In genomic region chr2:150768678-150769077, GRCm38 (mm10) we compare ENCODE assay signal across 19 mouse cellular contexts. TPM values are rescaled to one million over a fixed set of nuclear protein-coding genes. Genes with fewer than 3 reads are reported as not detected.
DNase-seq lines count a peak whose midpoint lies in the region; ATAC-seq and TF ChIP-seq lines count a peak whose summit lies in the region.
"Had no signal": no experiment of that assay in that cellular context is flagged by ENCODE, and none has a peak within 500 bp of the region (broad histone marks: within the 10 kb centered on the region; RNA-seq: fewer than 3 reads in every experiment).

No protein-coding gene starts in this region.

- no peak for DNase-seq in heart, adult 11 months
- DNase-seq in lung, postnatal 10 days, result no peak
- DNase-seq in liver, postnatal 0 days, result no peak
- no peak for DNase-seq in stomach, postnatal 0 days (ENCODE audit: low spot score)
- DNase-seq in left cerebral cortex, adult 18-20 months (ENCODE audit: low spot score in 2 of 2), result no peak
- DNase-seq: adrenal gland, adult 2 months; cerebellum, adult 8-10 months; gastrocnemius, postnatal 10 days; kidney, adult 11 months; left cerebral cortex, postnatal 4 days; lung, postnatal 4 days; thymus, adult 18-20 months; thymus, postnatal 4 days had no signal

- H3K4me3 ChIP-seq in heart, embryonic 15.5 days, result no peak overlapping the region
- H3K4me3 ChIP-seq in lung, embryonic 16.5 days (ENCODE audit: low read length), result no peak overlapping the region
- H3K4me3 ChIP-seq in liver, postnatal 0 days (ENCODE audit: low read depth, low read length), result no peak overlapping the region
- no peak overlapping the region for H3K4me3 ChIP-seq in stomach, postnatal 0 days (ENCODE audit: low read depth, low read length)
- H3K4me3 ChIP-seq: forebrain, embryonic 12.5 days; midbrain, embryonic 12.5 days had no signal

- peaks cover 78% of the 10 kb centered on the region for H3K4me1 ChIP-seq in heart, embryonic 15.5 days (replicated peaks)
- peaks cover 34% of the 10 kb centered on the region for H3K4me1 ChIP-seq in lung, embryonic 16.5 days (replicated peaks; ENCODE audit: control insufficient read depth, insufficient read depth, low read length)
- peaks cover 9% of the 10 kb centered on the region; the same call in 1 of the 2 replicates for H3K4me1 ChIP-seq in liver, postnatal 0 days (ENCODE audit: insufficient read depth)
- H3K4me1 ChIP-seq in stomach, postnatal 0 days (replicated peaks; ENCODE audit: control insufficient read depth, insufficient read depth), result peaks cover 18% of the 10 kb centered on the region

- WGBS in heart, embryonic 15.5 days, result 42% methylated on average over 1 of the region's 1 CpGs
- 96% methylated on average over 1 of the region's 1 CpGs for WGBS in lung, embryonic 16.5 days
- 44% methylated on average over 1 of the region's 1 CpGs for WGBS in liver, postnatal 0 days (ENCODE audit: insufficient replicate concordance)
- 50% methylated on average over 1 of the region's 1 CpGs for WGBS in stomach, postnatal 0 days

- H3K9me3 ChIP-seq in heart, embryonic 15.5 days (replicated peaks), result no peaks in the 10 kb centered on the region
- no peaks in the 10 kb centered on the region for H3K9me3 ChIP-seq in lung, embryonic 16.5 days (ENCODE audit: control insufficient read depth, low read length)
- H3K9me3 ChIP-seq in liver, postnatal 0 days (ENCODE audit: low read length), result no peaks in the 10 kb centered on the region
- H3K9me3 ChIP-seq in stomach, postnatal 0 days (ENCODE audit: control insufficient read depth, low read length), result no peaks in the 10 kb centered on the region
- H3K9me3 ChIP-seq: forebrain, embryonic 12.5 days; midbrain, embryonic 12.5 days had no signal

- H3K27ac ChIP-seq in heart, embryonic 15.5 days, result peak overlapping the region; percentile 95
- peak overlapping the region; percentile 97 for H3K27ac ChIP-seq in lung, embryonic 16.5 days (ENCODE audit: low read length)
- H3K27ac ChIP-seq in liver, postnatal 0 days (ENCODE audit: low read depth), result no peak overlapping the region
- H3K27ac ChIP-seq in stomach, postnatal 0 days (replicated peaks), result peak overlapping the region; percentile 45
- H3K27ac ChIP-seq: forebrain, embryonic 12.5 days; kidney, postnatal 0 days; midbrain, embryonic 12.5 days had no signal

- no peak for TF ChIP-seq EP300 in liver, postnatal 0 days (IDR thresholded peaks at IDR 0.05; ENCODE audit: low read depth)
- TF ChIP-seq EP300 in stomach, postnatal 0 days (optimal IDR thresholded peaks at IDR 0.05), result no peak

- H3K9ac ChIP-seq in heart, embryonic 15.5 days, result no peak overlapping the region
- no peak overlapping the region for H3K9ac ChIP-seq in lung, embryonic 16.5 days (ENCODE audit: low read length)
- no peak overlapping the region for H3K9ac ChIP-seq in liver, postnatal 0 days (replicated peaks)
- H3K9ac ChIP-seq in stomach, postnatal 0 days (ENCODE audit: low read length), result no peak overlapping the region
- H3K9ac ChIP-seq: forebrain, embryonic 12.5 days; midbrain, embryonic 12.5 days had no signal

- H3K27me3 ChIP-seq in heart, embryonic 15.5 days, result no peaks in the 10 kb centered on the region
- H3K27me3 ChIP-seq in lung, embryonic 16.5 days (ENCODE audit: control insufficient read depth, insufficient read depth, low read depth, low read length), result no peaks in the 10 kb centered on the region
- no peaks in the 10 kb centered on the region for H3K27me3 ChIP-seq in liver, postnatal 0 days (ENCODE audit: insufficient read depth, low read length)
- no peaks in the 10 kb centered on the region for H3K27me3 ChIP-seq in stomach, postnatal 0 days (ENCODE audit: control insufficient read depth, insufficient read depth, low read length)
- H3K27me3 ChIP-seq: forebrain, embryonic 12.5 days; midbrain, embryonic 12.5 days had no signal

- no peaks in the 10 kb centered on the region for H3K36me3 ChIP-seq in heart, embryonic 15.5 days
- H3K36me3 ChIP-seq in lung, embryonic 16.5 days (ENCODE audit: control insufficient read depth, insufficient read depth, low read length), result no peaks in the 10 kb centered on the region
- H3K36me3 ChIP-seq in liver, postnatal 0 days (replicated peaks; ENCODE audit: insufficient read depth, low read length), result no peaks in the 10 kb centered on the region
- no peaks in the 10 kb centered on the region for H3K36me3 ChIP-seq in stomach, postnatal 0 days (ENCODE audit: control insufficient read depth, insufficient read depth, low read length)

- no peak for ATAC-seq in heart, embryonic 15.5 days (replicated peaks; ENCODE audit: insufficient number of reproducible peaks, insufficient read depth, low FRiP score, low read depth)
- ATAC-seq in lung, embryonic 16.5 days (ENCODE audit: low read depth), result no peak
- ATAC-seq in liver, postnatal 0 days, result 0 out of 2 replicates have a peak, but pooled peaks have one; percentile 14
- ATAC-seq in stomach, postnatal 0 days (ENCODE audit: low FRiP score, low TSS enrichment), result no peak
- ATAC-seq: hindbrain, embryonic 16.5 days had no signal

- no peak overlapping the region for H3K4me2 ChIP-seq in heart, embryonic 15.5 days
- no peak overlapping the region for H3K4me2 ChIP-seq in lung, embryonic 16.5 days (ENCODE audit: low read depth, low read length)
- no peak overlapping the region for H3K4me2 ChIP-seq in liver, postnatal 0 days (ENCODE audit: low read depth, low read length)
- no peak overlapping the region for H3K4me2 ChIP-seq in stomach, postnatal 0 days (replicated peaks; ENCODE audit: low read depth)
- H3K4me2 ChIP-seq: forebrain, embryonic 12.5 days; midbrain, embryonic 12.5 days had no signal

- TF ChIP-seq CTCF in liver, postnatal 0 days (IDR thresholded peaks at IDR 0.05; ENCODE audit: low read depth), result no peak
- TF ChIP-seq CTCF in stomach, postnatal 0 days (IDR thresholded peaks at IDR 0.05; ENCODE audit: low read depth), result no peak

RNA-seq across cellular contexts. Expression of gene Pygb, which starts 17.9 kb away (rescaled TPM):
- polyA plus RNA-seq in heart, embryonic 15.5 days (2015; fragmentation: Nextera tagmentation; extraction: Ambion mirVana), result 212 and 233 TPM in 2 replicates
- polyA plus RNA-seq in lung, embryonic 16.5 days (2015; fragmentation: Nextera tagmentation; extraction: Ambion mirVana), result 92.4 and 94.3 TPM in 2 replicates
- 13.6 and 15.3 TPM in 2 replicates for polyA plus RNA-seq in liver, postnatal 0 days (2015; fragmentation: Nextera tagmentation; extraction: Ambion mirVana)
- polyA plus RNA-seq in stomach, postnatal 0 days (2015; fragmentation: Nextera tagmentation; extraction: Ambion mirVana), result 109 and 115 TPM in 2 replicates
- 100 to 1,000 TPM; 129 to 146 TPM for total RNA-seq in left cerebral cortex, adult 18-20 months (2021)

RNA-seq across cellular contexts. Expression of gene Entpd6, which starts 19.8 kb away (rescaled TPM):
- 17.4 and 25.3 TPM in 2 replicates for polyA plus RNA-seq in heart, embryonic 15.5 days (2015; fragmentation: Nextera tagmentation; extraction: Ambion mirVana)
- polyA plus RNA-seq in lung, embryonic 16.5 days (2015; fragmentation: Nextera tagmentation; extraction: Ambion mirVana), result 29.8 and 29.9 TPM in 2 replicates
- polyA plus RNA-seq in liver, postnatal 0 days (2015; fragmentation: Nextera tagmentation; extraction: Ambion mirVana), result 9.2 and 9.9 TPM in 2 replicates
- polyA plus RNA-seq in stomach, postnatal 0 days (2015; fragmentation: Nextera tagmentation; extraction: Ambion mirVana), result 23.5 and 24.2 TPM in 2 replicates
- total RNA-seq in left cerebral cortex, adult 18-20 months (2021), result 10 to 100 TPM; 50.3 to 51.1 TPM
